Mouse (Mus musculus) stomach, embryonic 14.5 days (tissue): Measurements from ENCODE around the gene Ifi203. TPM values are rescaled to one million over a fixed set of nuclear protein-coding genes. Genes with fewer than 3 reads are reported as not detected.
"Not testable (repeated sequence)": the region's sequence is repeated elsewhere in the genome, so short reads cannot be mapped to it uniquely, and the experiment has no call there.

Experiments used
- ATAC-seq: fragments of 200-750 bp; cut with Nextera tagmentation; 2 replicates; pipeline ENCODE4 v1.8.0; 2017; ENCODE audit warnings: low read depth, moderate TSS enrichment; ENCODE audit not compliant: insufficient number of reproducible peaks, insufficient read depth, low FRiP score
- H3K27ac ChIP-seq: fragments of 300-500 bp; sonication (generic); 2 replicates; pipeline ENCODE4 v1.5.1; 2014; ENCODE audit warnings: mild to moderate bottlenecking, low read length, moderate library complexity, mixed read lengths
- H3K27me3 ChIP-seq: fragments of 300-500 bp; sonication (generic); 2 replicates; pipeline ENCODE4 v1.6.1; 2014; ENCODE audit warnings: low read length, control low read depth, mixed read lengths; ENCODE audit not compliant: control insufficient read depth, insufficient read depth
- H3K36me3 ChIP-seq: fragments of 300-500 bp; sonication (generic); 2 replicates; pipeline ENCODE4 v1.6.1; 2014; ENCODE audit warnings: mild to moderate bottlenecking, control low read depth, low read length, moderate library complexity, mixed read lengths; ENCODE audit not compliant: control insufficient read depth, insufficient read depth
- H3K4me1 ChIP-seq: fragments of 300-500 bp; sonication (generic); 2 replicates; pipeline ENCODE4 v1.6.1; 2014; ENCODE audit warnings: low read length, control low read depth, mixed read lengths; ENCODE audit not compliant: control insufficient read depth, insufficient read depth
- H3K4me2 ChIP-seq: fragments of 300-500 bp; sonication (generic); replicated peaks from 2 replicates; pipeline ENCODE4 v1.6.1; 2014; ENCODE audit warnings: low read depth, low read length, control low read depth
- H3K4me3 ChIP-seq: fragments of 300-500 bp; sonication (generic); 2 replicates; pipeline ENCODE4 v1.5.1; 2014; ENCODE audit warnings: low read depth, low read length, control low read depth
- H3K9ac ChIP-seq: fragments of 300-500 bp; sonication (generic); replicated peaks from 2 replicates; pipeline ENCODE4 v1.6.1; 2014; ENCODE audit warnings: low read depth, mild to moderate bottlenecking, control low read depth, low read length, moderate library complexity, mixed read lengths
- H3K9me3 ChIP-seq: fragments of 300-500 bp; sonication (generic); 2 replicates; pipeline ENCODE4 v1.6.1; 2016; ENCODE audit warnings: low read depth, low read length, control low read depth; ENCODE audit not compliant: control insufficient read depth
- WGBS: fragments of 180-500 bp; shearing (Covaris S2); extraction: QIAGEN DNeasy Blood & Tissue Kit; methylation state at CpG from one replicate; pipeline ENCODE4 v1.1.7; 2014; 5-methylcytosine and 5-hydroxymethylcytosine counted together
- polyA plus RNA-seq: library from polyadenylated mRNA; unstranded; fragments of >200 nt; fragmentation: Nextera tagmentation; extraction: Ambion mirVana; gene quantifications from 2 replicates; pipeline ENCODE4 v1.2.1, GENCODE M21; 2014

The Ifi203 gene
- polyA plus RNA-seq, 1 experiment from 2014 or later, result 1.1 TPM

- H3K4me1 ChIP-seq, ATAC-seq, H3K9me3 ChIP-seq, H3K9ac ChIP-seq, H3K27me3 ChIP-seq, H3K36me3 ChIP-seq, H3K27ac ChIP-seq, H3K4me3 ChIP-seq, H3K4me2 ChIP-seq: not testable (repeated sequence)
- WGBS, result 82% methylated on average over 6 of the region's 6 CpGs
Observed at GRCm38 (mm10) chr1:173878264-173878663, 64.2 kb downstream of the Ifi203 start.

GRCm38 (mm10) chr1:173877125-173877524, 65.3 kb downstream of the Ifi203 start:
- not testable (repeated sequence) for H3K4me3 ChIP-seq, H3K27me3 ChIP-seq, H3K4me1 ChIP-seq, ATAC-seq, H3K9me3 ChIP-seq, H3K27ac ChIP-seq, H3K36me3 ChIP-seq, H3K4me2 ChIP-seq, H3K9ac ChIP-seq
- 91% methylated on average over 1 of the region's 1 CpGs for WGBS

Other genes with a start within 250 kb of the Ifi203 start
- gene Ifi207, start 200.9 kb downstream of the Ifi203 start, polyA plus RNA-seq, result 0.98 and 1.2 TPM in 2 replicates
- gene Ifi204, start 175.7 kb downstream of the Ifi203 start, polyA plus RNA-seq, result 0.93 and 2.0 TPM in 2 replicates
- gene Ifi211, start 29.6 kb downstream of the Ifi203 start, polyA plus RNA-seq, result 0.43 and 0.80 TPM in 2 replicates
- gene Mndal, start 181 bp downstream of the Ifi203 start, polyA plus RNA-seq, result 1.9 and 2.5 TPM in 2 replicates
- 0.14 and 0.23 TPM in 2 replicates for gene Ifi202b, start 40.1 kb upstream of the Ifi203 start, polyA plus RNA-seq
- 0.36 TPM in 1 of 2 replicates, not detected in the other for gene Ifi205, start 89.1 kb upstream of the Ifi203 start, polyA plus RNA-seq
- gene Olfr433, start 98.0 kb upstream of the Ifi203 start, polyA plus RNA-seq, result not detected in 2 replicates
- gene Olfr432, start 106.5 kb upstream of the Ifi203 start, polyA plus RNA-seq, result not detected in 2 replicates
- gene Olfr430, start 123.9 kb upstream of the Ifi203 start, polyA plus RNA-seq, result not detected in 2 replicates
- gene Olfr429, start 141.7 kb upstream of the Ifi203 start, polyA plus RNA-seq, result not detected in 2 replicates
- not detected in 2 replicates for gene Olfr427, start 154.2 kb upstream of the Ifi203 start, polyA plus RNA-seq
- not detected in 2 replicates for gene Olfr231, start 178.5 kb upstream of the Ifi203 start, polyA plus RNA-seq
- not detected in 2 replicates for gene Olfr424, start 188.8 kb upstream of the Ifi203 start, polyA plus RNA-seq
- gene Olfr420, start 213.0 kb upstream of the Ifi203 start, polyA plus RNA-seq, result not detected in 2 replicates
- 0.27 and 0.38 TPM in 2 replicates for gene Spta1, start 230.1 kb upstream of the Ifi203 start, polyA plus RNA-seq